Mouse (Mus musculus) small intestine, adult 2 months (tissue): Measurements from ENCODE around the gene Gcnt7.

Experiments used
- CTCF ChIP-seq: fragments of 200-500 bp; IDR thresholded peaks from 2 replicates; pipeline ENCODE4 v1.5.1; 2012; ENCODE audit warnings: low read depth, mild to moderate bottlenecking, control low read depth, inconsistent platforms, low read length, moderate library complexity, mixed read lengths; ENCODE audit not compliant: insufficient replicate concordance, insufficient read length; ENCODE audit errors: extremely low read depth
- POLR2A ChIP-seq: fragments of 200-500 bp; IDR thresholded peaks from 2 replicates; pipeline ENCODE4 v1.6.1; 2012; ENCODE audit warnings: low read depth, mild to moderate bottlenecking, control low read depth, inconsistent platforms, low read length, moderate library complexity

- TF ChIP-seq CTCF (no peak), POLR2A (no peak)
Observed at GRCm38 (mm10) chr2:172480296-172480695, 21.9 kb upstream of the Gcnt7 start.
